Mouse (Mus musculus) testis, adult 2 months (tissue): ENCODE measurements around the gene Rims4. TPM values are rescaled to one million over a fixed set of nuclear protein-coding genes. Genes with fewer than 3 reads are reported as not detected.

Experiments
- H3K27ac ChIP-seq: fragments of 200-500 bp; 2 replicates; pipeline ENCODE4 v1.5.1; 2012; ENCODE audit warnings: low read depth, low read length; ENCODE audit not compliant: control insufficient read depth, insufficient read depth
- H3K27me3 ChIP-seq: fragments of 200-500 bp; 2 replicates; pipeline ENCODE4 v1.6.1; 2012; ENCODE audit warnings: mild to moderate bottlenecking, low read length, moderate library complexity; ENCODE audit not compliant: control insufficient read depth, insufficient read depth
- H3K36me3 ChIP-seq: fragments of 200-500 bp; 2 replicates; pipeline ENCODE4 v1.6.1; 2012; ENCODE audit warnings: mild to moderate bottlenecking, low read length; ENCODE audit not compliant: control insufficient read depth, insufficient read depth
- H3K4me1 ChIP-seq: fragments of 200-500 bp; 2 replicates; pipeline ENCODE4 v1.6.1; 2012; ENCODE audit warnings: low read length; ENCODE audit not compliant: control insufficient read depth, insufficient read depth
- H3K4me3 ChIP-seq: fragments of 200-500 bp; 2 replicates; pipeline ENCODE4 v1.5.1; 2012; ENCODE audit warnings: low read depth, mild to moderate bottlenecking, low read length, moderate library complexity, mixed read lengths; ENCODE audit not compliant: control insufficient read depth
- CTCF ChIP-seq: fragments of 200-500 bp; IDR thresholded peaks from 2 replicates; pipeline ENCODE4 v1.5.1; 2012; ENCODE audit warnings: low read depth, mild to moderate bottlenecking, inconsistent platforms, low read length, moderate library complexity; ENCODE audit not compliant: control insufficient read depth, insufficient read depth, insufficient replicate concordance
- POLR2A ChIP-seq: fragments of 200-500 bp; IDR thresholded peaks from 2 replicates; pipeline ENCODE4 v1.6.1; 2012; ENCODE audit warnings: low read depth, mild to moderate bottlenecking, inconsistent platforms, low read length, moderate library complexity; ENCODE audit not compliant: control insufficient read depth
- polyA plus RNA-seq: library from polyadenylated mRNA; depleted of rRNA; stranded (reverse); fragments of >200 nt; gene quantifications from 2 replicates; pipeline ENCODE4 v1.2.3, GENCODE M21; 2012

Gene Rims4
- polyA plus RNA-seq, 1 experiment, result 1.5 TPM

GRCm38 (mm10) chr2:163944511-163944910 is 26.0 kb upstream of the Rims4 start:
- H3K4me1 ChIP-seq, result peaks cover 3% of the 10 kb centered on the region
- no peak overlapping the region for H3K27ac ChIP-seq
- no peaks in the 10 kb centered on the region for H3K27me3 ChIP-seq
- H3K4me3 ChIP-seq, result no peak overlapping the region
- TF ChIP-seq POLR2A (no peak), CTCF (no peak)
- no peaks in the 10 kb centered on the region for H3K36me3 ChIP-seq

- Histone ChIP-seq H3K4me3 (no peak overlapping the region), H3K4me1 (peaks cover 3% of the 10 kb centered on the region), H3K27me3 (no peaks in the 10 kb centered on the region), H3K27ac (no peak overlapping the region), H3K36me3 (no peaks in the 10 kb centered on the region)
- TF ChIP-seq POLR2A (no peak), CTCF (no peak)
Observed at GRCm38 (mm10) chr2:163943056-163943455, 24.6 kb upstream of the Rims4 start.

GRCm38 (mm10) chr2:163939522-163939921 is 21.0 kb upstream of the Rims4 start:
- H3K4me1 ChIP-seq, result no peaks in the 10 kb centered on the region
- H3K27ac ChIP-seq, result no peak overlapping the region
- no peaks in the 10 kb centered on the region for H3K36me3 ChIP-seq
- no peak overlapping the region for H3K4me3 ChIP-seq
- no peaks in the 10 kb centered on the region for H3K27me3 ChIP-seq
- no peak for TF ChIP-seq CTCF
- no peak for TF ChIP-seq POLR2A

- no peak overlapping the region for H3K27ac ChIP-seq
- H3K4me1 ChIP-seq, result no peaks in the 10 kb centered on the region
- no peaks in the 10 kb centered on the region for H3K27me3 ChIP-seq
- no peaks in the 10 kb centered on the region for H3K36me3 ChIP-seq
- TF ChIP-seq CTCF (no peak), POLR2A (no peak)
- no peak overlapping the region for H3K4me3 ChIP-seq
Observed at GRCm38 (mm10) chr2:163932151-163932550, 13.7 kb upstream of the Rims4 start.

GRCm38 (mm10) chr2:163928464-163929200 is 10.1 kb upstream of the Rims4 start:
- H3K4me3 ChIP-seq, result no peak overlapping the region
- no peak for TF ChIP-seq CTCF
- TF ChIP-seq POLR2A, result no peak
- no peaks in the 10 kb centered on the region for H3K27me3 ChIP-seq
- H3K27ac ChIP-seq, result no peak overlapping the region
- no peaks in the 10 kb centered on the region for H3K36me3 ChIP-seq
- H3K4me1 ChIP-seq, result no peaks in the 10 kb centered on the region

GRCm38 (mm10) chr2:163925044-163925443 is 6.6 kb upstream of the Rims4 start:
- H3K36me3 ChIP-seq, result no peaks in the 10 kb centered on the region
- H3K4me3 ChIP-seq, result no peak overlapping the region
- no peak for TF ChIP-seq CTCF
- TF ChIP-seq POLR2A, result no peak
- no peak overlapping the region for H3K27ac ChIP-seq
- H3K27me3 ChIP-seq, result no peaks in the 10 kb centered on the region
- no peaks in the 10 kb centered on the region for H3K4me1 ChIP-seq

GRCm38 (mm10) chr2:163924531-163924930 is 6.0 kb upstream of the Rims4 start:
- Histone ChIP-seq H3K4me1 (no peaks in the 10 kb centered on the region), H3K27me3 (no peaks in the 10 kb centered on the region), H3K36me3 (no peaks in the 10 kb centered on the region), H3K27ac (no peak overlapping the region), H3K4me3 (no peak overlapping the region)
- TF ChIP-seq CTCF, result no peak
- TF ChIP-seq POLR2A, result no peak
